Mouse (Mus musculus) c-Kit-negative CD71-positive TER-119-positive erythroid progenitor cells, embryonic 14.5 days (primary cell): ENCODE results near the gene Zscan10.
A peak's percentile ranks its signal among the peaks of the same experiment; 100 is the strongest.
"Not testable (repeated sequence)": the region's sequence is repeated elsewhere in the genome, so short reads cannot be mapped to it uniquely, and the experiment has no call there.

Experiments used
- DNase-seq: peaks from one replicate; pipeline ENCODE4 v3.0.0-alpha.2; 2013; ENCODE audit warnings: low read depth, low spot score

The Zscan10 gene

DNA sequence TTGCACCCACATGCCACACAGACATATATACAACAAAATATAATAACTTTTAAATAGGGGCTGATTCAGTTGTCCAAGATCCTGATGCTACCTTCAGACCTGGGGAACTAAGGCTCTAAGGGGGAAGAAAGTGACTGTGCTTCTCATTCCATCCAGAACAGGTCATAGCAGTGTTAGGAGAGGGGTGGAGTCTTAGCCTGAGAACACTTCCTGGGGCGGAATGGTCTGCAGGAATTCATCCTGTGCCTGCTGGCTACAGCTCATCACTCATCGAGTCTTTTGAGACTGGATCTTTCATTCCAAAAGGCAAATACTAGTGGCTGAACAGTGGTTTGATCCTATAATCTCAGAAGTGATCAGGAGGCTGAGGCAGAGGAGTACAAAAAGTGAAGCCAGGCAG is 13.4 kb upstream of the Zscan10 start:
- no peak for DNase-seq

DNA sequence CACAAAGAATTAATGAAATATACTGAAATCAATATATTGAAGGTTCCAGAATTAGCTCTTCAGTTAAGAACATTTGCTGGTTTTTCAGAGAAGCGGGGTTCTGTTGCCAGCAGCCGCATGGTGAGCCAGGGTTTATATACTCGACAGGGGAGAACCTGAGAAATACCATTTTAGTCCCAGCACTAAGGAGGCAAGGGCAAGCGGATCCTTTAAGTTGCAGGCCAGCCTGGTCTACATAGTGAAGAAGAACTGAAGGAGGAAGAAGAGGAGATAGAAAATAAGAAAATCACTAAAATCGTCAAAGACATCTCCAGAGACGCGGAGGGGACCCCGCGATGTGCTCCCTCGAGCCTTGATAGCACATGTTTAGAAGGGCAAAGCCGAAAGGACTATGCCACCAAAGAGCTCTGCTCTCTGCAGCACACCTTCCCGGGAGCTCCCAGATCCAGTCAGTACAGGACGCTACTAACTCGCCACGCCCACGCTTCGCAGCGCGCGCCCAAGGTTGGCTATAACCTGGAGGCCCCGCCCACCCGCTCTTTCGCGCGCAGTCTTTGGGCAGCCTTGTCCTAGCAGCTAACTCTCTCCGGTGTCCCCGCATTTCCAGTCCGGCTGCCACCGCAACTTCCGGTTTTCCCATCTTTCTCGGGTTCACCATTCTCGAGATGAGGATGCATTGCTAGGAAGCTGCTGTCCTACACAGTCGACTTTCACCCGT is 8.3 kb upstream of the Zscan10 start:
- DNase-seq, result peak; percentile 91

DNA sequence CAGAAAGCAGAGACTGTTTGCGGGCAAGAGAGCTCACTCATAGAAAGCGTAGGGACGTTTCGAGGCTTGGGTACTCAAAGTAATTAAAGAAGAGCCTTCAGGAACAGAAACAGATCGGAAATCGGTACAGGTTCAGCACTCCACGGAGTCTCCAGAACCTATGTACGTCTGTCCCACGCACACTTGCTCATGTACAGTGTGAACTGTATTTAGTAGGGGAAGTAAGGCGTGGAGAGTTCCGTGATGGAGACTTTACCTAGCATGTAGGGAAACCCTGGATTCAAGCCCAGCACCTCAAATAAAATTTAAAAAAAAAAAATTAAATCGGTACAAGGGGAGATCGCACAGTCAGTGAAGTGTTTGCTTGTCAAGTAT is 7.7 kb upstream of the Zscan10 start:
- DNase-seq, result no peak

DNA sequence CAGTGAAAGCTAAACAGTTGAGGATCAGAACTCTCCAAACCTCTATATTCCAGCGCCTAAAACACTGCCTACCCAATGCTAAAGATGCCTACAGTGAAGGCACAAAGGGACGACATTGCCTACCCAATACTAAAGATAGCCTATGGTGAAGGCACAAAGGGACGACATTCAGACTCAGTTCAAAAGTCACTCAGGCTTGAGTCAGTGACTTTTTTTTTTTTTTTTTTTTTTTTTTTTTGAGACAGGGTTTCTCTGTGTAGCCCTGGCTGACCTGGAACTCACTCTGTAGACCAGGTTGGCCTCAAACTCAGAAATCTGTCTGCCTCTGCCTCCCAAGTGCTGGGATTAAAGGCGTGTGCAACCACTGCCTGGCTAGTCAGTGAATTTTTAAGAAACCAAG is 5.5 kb upstream of the Zscan10 start:
- not testable (repeated sequence) for DNase-seq

DNA sequence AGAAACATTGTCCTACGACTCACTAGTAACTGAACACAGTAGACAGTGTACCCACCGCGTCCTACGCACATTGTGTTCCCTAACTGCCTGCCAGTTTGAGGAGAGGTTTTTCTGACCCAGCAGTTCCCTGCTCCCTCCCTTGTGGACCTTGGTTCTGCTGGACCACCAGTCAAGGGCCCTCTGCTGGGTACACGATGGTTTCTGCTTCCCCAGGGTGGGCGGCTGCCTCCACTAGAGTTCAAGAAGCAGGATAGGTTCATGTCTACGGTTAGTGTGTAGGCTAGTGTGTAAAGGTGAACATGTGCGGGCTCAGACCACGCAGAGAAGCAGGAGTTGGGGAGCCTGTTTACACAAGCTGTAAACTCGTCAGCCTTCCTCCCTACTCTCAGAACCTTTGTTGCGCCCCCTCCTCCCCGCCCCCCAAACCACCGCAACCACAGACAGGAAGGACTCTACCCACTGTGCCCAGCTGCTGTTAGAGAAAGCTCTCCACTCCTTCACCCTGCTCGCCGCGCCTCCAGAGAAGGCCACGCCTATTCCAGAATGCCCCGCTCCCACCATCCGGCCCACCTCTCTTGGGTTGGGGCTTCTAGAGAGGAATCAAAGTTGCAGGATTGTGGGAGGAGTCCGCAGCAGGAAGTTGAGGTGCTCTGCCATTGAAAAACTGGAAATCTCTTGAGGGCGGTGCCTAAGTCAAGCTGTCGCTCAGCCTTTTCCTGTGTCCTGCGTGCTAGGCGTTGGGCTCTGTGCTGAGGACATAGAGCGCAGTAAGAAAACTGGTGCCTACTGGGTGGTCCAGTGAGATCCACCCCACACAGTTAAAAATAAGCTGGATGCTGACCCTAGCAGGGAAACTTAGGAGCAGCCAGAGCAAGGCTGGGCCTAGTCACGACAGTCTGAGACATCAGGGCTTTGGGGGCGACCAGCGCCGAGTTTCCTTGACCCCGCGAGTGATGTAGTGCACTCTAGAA is 1.8 kb upstream of the Zscan10 start, which contains the start of gene Zfp13:
Zfp13 (minus strand) TSS at position 906 of the 971 bp plus-strand sequence.
- peak; percentile 12 for DNase-seq

DNA sequence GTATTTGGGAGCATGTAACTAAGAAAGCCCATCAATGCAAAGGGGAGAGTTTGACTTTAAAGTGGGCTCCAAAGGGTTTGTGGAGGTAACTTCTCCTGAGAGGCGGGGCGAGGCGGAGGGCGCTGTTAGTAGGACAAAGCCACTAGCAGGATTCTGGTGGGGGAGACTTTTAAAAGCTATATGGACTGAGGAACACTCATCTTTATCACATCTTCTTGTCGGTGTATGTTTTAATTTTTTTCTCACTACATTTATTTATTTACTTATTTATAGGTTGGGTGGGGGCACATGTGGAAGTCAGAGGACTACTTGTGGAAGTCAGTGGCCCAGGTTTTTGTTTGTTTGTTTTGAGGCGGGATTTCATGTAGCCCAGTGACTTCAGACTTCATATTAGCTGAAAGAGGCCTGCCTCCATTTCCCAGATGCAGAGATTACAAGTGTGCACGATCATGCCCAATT is 1.0 kb upstream of the Zscan10 start:
- no peak for DNase-seq

DNA sequence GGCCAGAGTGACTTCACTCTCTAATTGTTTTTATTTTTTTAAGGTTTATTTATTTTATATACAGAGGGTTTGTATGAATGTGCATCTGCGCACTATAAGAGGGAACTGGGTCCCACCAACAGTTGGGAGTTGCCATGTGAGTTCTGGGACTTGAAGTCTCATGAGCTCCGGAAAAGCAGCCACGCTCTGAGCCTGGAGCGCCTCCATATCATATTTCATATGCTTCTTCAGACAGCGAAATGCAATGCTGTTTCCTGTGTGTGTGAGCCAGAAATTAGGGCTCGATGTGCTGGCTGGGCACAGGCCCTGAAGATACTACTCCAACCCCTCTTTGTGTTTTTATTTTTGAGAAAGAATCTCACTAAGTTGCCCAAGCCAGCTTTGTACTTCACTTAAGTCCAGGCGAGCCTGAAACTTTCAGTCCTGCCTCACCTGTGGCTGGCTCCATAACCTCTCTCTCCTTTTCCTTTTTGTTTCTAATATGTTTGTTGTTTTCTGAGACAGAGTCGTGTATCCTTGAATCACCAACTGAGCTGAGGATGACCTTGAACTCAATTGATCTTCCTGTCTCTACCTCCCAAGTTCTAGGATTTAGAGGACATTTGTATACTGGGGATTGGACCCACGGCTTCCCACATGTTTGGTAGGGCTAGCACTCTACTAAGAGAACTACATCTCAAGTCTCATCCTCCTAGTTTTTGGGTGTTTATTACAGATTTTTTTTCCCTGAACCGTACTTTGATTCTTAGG is 1.4 kb downstream of the Zscan10 start:
- DNase-seq, result no peak

DNA sequence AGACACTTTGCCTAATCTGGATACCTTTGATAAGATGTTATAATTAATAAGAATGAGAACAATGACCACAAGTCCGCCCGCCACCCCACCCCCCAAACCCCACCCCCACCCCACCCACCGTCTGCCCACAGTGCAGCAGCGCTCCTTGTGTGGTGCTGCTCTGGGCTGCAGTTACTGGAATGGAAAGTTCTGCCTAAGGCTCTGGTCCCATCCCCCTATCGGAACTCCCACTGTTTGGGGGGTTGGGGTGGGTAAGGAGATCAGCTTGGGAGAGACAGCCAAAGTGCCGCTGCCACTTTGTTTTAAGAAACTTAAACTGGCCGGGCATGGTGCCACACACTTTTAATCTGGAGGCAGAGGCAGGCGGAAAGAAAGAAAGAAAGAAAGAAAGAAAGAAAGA is 2.4 kb downstream of the Zscan10 start:
- no peak for DNase-seq

DNA sequence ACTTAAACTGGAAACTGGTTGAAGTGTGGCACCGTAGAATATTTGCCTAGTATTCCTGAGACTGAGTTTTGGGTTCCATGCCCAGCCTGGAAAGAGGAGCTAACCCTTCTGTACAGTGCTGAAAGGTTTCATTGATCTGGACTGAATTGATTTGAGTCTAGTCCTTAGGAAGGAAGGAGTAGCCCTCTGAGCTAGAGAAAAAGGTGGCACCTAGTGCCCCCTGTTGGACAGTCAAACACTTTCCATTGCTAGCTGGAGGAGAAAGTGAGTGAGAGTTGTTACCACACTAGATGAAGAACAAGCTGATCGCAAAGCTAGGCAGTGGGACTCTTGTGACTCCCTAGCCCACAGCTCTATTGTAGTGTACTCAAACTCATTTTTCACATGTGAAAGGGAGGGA is 2.9 kb downstream of the Zscan10 start:
- no peak for DNase-seq

DNA sequence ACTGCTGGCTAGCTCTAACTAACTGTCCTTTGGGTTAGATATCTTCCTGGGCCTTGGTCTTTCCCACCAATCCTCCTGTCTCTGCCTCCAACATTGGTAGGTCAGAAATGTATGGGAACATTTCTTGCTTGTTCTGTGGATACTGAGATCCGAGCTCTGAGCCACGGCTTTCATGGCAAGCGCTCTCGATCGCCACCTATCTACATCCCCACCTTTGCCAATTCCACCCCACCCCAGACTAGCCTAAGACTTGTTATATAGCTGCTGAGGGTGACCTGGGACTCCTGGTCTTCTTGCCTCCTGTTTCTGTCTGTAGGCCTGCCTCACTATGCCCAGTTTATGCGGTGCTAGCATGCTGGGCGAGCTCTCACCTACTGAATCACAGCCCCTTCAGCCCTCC is 3.7 kb downstream of the Zscan10 start:
- no peak for DNase-seq

DNA sequence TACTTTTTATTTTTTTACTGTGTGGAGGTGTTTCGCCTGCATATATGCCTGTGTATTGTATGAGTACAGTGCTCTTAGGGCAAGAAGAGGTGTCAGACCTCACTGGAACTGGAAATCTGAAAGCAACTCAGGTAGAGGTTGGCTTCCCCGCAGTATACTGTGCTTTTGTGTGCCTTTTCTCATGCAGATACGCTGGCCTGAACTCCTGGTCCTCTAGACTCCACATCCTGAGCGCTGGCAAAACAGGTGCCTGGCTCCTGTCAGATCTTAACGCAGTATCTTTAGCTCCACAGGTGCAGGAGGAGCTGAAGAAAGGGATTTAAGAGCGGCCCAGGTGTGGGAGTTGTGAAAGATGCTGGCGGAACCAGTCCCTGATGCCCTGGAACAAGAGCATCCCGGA is 4.6 kb downstream of the Zscan10 start:
- DNase-seq, result no peak

DNA sequence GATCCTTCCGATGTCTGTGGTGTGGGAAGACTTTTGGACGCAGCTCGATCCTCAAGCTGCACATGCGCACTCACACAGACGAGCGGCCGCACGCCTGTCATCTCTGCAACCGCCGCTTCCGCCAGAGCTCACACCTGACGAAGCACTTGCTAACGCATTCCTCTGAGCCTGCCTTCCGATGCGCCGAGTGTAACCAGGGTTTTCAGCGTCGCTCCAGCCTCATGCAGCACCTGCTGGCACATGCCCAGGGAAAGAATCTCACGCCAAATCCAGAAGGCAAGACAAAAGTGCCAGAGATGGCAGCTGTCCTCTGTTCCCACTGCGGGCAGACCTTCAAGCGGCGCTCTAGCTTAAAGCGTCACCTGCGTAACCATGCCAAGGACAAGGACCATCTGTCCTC is 9.0 kb downstream of the Zscan10 start:
- DNase-seq, result no peak

DNA sequence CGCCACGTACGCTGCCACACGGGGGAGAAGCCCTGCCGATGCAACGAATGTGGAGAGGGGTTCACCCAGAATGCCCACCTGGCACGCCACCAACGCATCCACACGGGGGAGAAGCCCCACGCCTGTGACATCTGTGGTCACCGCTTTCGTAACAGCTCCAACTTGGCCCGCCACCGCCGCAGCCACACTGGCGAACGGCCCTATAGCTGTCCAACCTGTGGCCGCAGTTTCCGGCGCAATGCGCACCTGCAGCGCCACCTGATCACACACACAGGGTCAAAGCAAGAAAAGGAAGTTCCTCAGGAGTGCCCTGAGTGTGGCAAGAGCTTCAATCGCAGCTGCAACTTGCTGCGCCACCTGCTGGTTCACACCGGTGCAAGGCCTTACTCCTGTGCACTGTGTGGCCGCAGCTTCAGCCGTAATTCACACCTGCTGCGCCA is 9.7 kb downstream of the Zscan10 start:
- no peak for DNase-seq

DNA sequence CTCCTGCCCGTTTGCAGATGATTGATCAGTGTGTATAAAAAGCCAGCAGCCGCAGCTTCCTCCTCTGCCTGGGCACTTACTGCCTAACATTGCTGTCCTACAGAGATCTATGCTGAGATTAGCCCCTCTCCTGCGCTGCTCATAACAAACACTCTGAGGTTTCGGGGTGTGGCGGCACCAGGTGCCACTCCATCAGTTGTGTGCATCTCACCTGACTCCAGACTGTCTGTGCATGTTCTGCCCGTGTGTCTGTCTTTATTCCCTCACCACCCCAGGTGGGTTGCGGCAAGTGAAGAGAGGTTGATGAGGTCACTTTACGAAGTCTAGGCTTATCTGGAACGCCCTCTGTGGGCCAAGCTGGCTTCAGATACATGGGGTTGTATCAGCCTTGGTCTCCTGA is 16.4 kb downstream of the Zscan10 start:
- DNase-seq, result no peak

DNA sequence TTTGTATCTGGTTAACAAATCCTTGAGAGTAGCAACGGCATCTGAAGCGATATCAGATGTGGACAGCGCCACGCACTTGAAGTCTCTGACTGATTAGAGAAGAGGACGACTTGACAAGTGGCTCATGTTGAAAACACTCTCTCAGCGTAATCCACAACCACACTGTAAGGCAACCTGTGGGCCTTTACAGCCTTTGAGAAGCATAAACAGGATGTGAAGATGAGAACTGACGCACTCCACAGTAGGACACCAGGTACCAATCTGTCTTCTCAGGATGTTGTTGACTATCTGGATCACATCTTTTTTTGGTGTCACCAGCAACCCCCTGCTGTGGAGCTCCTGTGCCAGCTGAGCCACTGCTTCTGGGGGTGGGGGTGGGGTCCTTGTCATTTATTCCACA is 19.7 kb downstream of the Zscan10 start:
- DNase-seq, result no peak

DNA sequence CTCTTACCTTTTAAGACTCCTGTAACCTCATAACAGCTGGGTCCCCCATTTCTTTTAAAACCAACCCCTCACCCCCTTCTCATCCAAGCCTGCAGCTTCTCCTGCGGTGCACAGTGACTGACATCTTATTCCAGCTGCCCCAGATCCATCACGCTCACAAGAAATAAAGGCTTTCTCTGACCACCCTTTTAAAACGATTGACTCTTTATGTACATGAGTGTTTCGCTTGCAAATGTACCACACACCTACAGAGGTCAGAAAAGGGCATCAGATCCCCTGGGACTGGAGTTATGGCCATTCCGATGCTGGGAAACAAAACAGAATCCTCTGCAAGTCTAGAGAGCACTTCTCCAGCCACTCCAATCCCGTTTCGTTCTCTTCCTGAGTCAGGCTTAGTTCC is 27.2 kb downstream of the Zscan10 start:
- DNase-seq, result no peak

DNA sequence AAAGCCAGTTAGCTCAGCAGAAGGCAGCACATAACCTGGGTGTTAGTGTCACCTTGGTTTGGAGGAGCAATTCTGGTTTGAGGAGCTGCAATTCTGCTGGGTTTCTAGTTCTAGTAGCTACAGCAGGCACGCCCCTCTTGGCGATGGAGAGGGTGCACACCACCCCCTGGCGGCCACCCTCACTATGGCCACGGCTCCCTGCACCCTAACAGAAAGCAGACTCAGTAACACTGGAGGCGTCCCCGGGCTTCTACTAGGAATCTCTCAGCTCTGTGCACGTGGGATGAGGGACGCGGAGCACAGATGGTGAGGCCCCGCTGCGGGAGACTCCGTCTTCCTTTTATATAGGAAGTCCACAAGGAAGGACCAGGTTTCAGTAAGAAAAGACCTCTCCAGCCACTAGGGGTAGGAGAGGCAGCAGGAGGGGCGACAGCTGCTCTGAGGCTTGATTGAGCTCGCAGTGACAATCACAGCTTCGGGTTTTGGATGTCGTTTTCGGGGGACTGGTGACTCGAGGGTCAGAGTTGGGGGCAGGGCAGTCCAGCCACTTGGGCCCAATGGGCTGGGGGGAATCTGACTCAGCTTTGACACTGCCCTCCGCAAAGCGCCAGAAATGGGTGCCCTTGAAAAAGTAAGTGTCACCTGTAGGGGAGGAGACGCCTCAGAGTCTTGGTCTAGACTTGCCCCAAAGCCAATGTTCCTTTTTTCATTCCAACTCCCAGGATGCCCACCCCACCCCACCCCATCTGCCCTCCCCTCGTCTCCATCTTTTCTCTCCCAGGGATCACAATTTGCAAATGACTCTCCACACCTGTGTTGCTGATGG is 29.8 kb downstream of the Zscan10 start:
- DNase-seq, result peak; percentile 8

DNA sequence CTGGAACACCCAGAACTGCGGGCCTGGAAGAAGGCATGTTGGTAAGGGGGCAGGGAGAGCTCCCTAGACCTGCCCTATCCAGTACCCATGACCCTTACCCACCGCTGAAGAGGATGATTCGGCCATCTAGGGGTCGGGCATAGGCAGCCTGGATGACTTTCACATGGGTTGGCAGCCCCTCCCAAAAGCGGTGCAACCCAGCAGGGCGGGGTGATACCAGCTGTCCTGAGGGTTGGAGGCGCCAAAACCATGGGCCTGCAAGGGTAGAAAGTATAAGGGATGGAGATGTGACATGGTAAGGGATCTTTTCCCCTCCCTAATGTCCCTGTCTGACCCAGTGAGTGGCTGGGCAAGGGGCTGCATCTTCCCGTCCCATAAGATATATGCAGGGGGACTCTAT is 30.6 kb downstream of the Zscan10 start:
- no peak for DNase-seq

DNA sequence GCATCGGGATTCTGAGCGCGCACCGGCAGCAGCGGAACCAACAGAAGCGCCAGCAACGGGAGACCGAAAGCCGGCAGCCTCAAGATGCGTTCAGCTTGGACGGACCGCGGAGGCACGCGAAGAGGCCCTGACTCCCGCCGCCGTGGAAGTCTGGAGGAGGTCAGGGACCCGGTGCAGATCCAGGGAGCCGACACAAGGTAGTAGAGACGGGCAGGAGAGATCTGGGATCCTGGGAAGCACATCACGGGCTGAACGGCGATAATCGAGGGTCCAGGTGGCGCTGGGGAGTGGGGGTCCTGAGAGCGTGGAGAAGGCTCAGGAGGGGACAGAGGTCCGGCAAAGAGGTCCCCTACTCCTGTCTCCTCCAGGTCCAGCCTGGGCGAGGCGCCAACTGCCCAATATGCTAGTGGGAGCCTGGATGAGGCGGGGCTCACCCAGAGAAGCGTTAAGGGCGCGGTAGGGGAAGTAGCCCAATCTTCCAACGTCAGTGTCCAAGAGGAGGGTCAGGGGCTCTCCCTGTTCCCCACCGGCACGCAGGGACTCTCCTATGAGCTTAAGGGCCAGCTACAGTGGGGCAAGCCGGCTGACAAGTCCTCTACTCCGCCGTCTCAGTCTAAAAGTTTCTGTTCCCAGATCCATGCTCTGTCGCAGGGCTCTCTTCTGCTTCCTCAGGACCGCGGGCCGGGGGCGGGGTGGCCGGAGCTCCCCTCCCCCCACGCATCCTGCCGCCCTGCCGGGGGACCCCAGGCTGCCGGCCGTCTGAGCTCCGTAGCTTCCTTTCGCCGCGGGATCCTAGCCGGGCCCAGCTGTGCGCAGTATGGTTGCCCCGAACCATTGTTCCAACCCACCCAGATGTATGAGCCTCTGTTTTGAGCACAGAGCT is 44.2 kb downstream of the Zscan10 start, which contains the start of gene Mmp25:
Mmp25 (minus strand) TSS at position 665 of the 883 bp plus-strand sequence.
- no peak for DNase-seq

DNA sequence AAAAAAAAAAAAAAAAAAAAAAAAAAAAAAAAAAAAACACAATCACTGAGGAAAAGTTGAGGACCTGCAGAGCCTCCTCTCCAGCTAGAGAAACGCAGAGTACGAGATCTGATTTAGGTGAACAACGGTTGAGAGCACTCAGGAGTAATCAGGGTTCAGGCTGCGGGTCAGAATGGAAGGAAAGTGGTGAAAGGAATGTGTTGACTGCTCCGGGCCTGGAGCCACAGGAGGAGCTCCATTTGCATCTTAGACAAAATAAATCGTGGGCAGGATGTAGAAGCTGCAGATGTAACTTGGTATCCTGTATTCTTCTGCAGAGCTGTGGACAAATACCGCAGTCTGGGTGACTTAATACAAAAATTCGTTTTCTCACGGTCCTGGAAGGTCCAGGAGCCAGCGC is 45.2 kb downstream of the Zscan10 start:
- DNase-seq, result no peak
